Mouse (Mus musculus) liver, embryonic 12.5 days (tissue): Measurements from ENCODE around the gene Mgat1. TPM values are rescaled to one million over a fixed set of nuclear protein-coding genes. Genes with fewer than 3 reads are reported as not detected.

Experiments
- ATAC-seq: fragments of 200-750 bp; cut with Nextera tagmentation; 2 replicates; pipeline ENCODE4 v1.8.0; 2017; ENCODE audit warnings: moderate number of reproducible peaks, mild to moderate bottlenecking, moderate library complexity
- H3K27ac ChIP-seq: fragments of 300-500 bp; sonication (generic); 2 replicates; pipeline ENCODE4 v1.5.1; 2016; ENCODE audit warnings: mild to moderate bottlenecking
- H3K27me3 ChIP-seq: fragments of 300-500 bp; sonication (generic); replicated peaks from 2 replicates; pipeline ENCODE4 v1.6.1; 2016; ENCODE audit warnings: mild to moderate bottlenecking, moderate library complexity
- H3K36me3 ChIP-seq: fragments of 300-500 bp; sonication (generic); 2 replicates; pipeline ENCODE4 v1.6.1; 2016; ENCODE audit warnings: mild to moderate bottlenecking, moderate library complexity
- H3K4me1 ChIP-seq: fragments of 300-500 bp; sonication (generic); 2 replicates; pipeline ENCODE4 v1.6.1; 2016
- H3K4me2 ChIP-seq: fragments of 300-500 bp; sonication (generic); 2 replicates; pipeline ENCODE4 v1.6.1; 2016; ENCODE audit warnings: mild to moderate bottlenecking, moderate library complexity
- H3K4me3 ChIP-seq: fragments of 300-500 bp; sonication (generic); 2 replicates; pipeline ENCODE4 v1.5.1; 2016; ENCODE audit warnings: mild to moderate bottlenecking, moderate library complexity
- H3K9ac ChIP-seq: fragments of 300-500 bp; sonication (generic); 2 replicates; pipeline ENCODE4 v1.6.1; 2016; ENCODE audit warnings: mild to moderate bottlenecking, moderate library complexity
- H3K9me3 ChIP-seq: fragments of 300-500 bp; sonication (generic); replicated peaks from 2 replicates; pipeline ENCODE4 v1.6.1; 2016; ENCODE audit warnings: mild to moderate bottlenecking, moderate library complexity
- WGBS: fragments of 180-500 bp; shearing (Covaris S2); methylation state at CpG from one replicate; pipeline ENCODE4 v1.1.7; 2016; ENCODE audit not compliant: insufficient replicate concordance; 5-methylcytosine and 5-hydroxymethylcytosine counted together
- polyA plus RNA-seq: library from polyadenylated mRNA; unstranded; fragments of >200 nt; fragmentation: Nextera tagmentation; extraction: Ambion mirVana; gene quantifications from 2 replicates; pipeline ENCODE4 v1.2.1, GENCODE M21; 2016

Mgat1 gene
- polyA plus RNA-seq, 1 experiment from 2014 or later = 35.4 TPM

- Histone ChIP-seq H3K4me2 (peak overlapping the region; percentile 91), H3K9me3 (no peaks in the 10 kb centered on the region), H3K9ac (peak overlapping the region; percentile 73), H3K4me3 (peak overlapping the region; percentile 71), H3K27ac (peak overlapping the region; percentile 95), H3K4me1 (peaks cover 74% of the 10 kb centered on the region), H3K27me3 (no peaks in the 10 kb centered on the region), H3K36me3 (no peaks in the 10 kb centered on the region)
- 4% methylated on average over 4 of the region's 4 CpGs for WGBS
- no peak for ATAC-seq
These were observed 572 bp downstream of the Mgat1 start for GRCm38 (mm10) chr11:49244595-49244930.

GRCm38 (mm10) chr11:49245176-49245575 lies 1.2 kb downstream of the Mgat1 start:
- Histone ChIP-seq H3K4me1 (peaks cover 76% of the 10 kb centered on the region), H3K27me3 (no peaks in the 10 kb centered on the region), H3K36me3 (no peaks in the 10 kb centered on the region), H3K4me2 (peak overlapping the region; percentile 91), H3K4me3 (peak overlapping the region; percentile 71), H3K27ac (peak overlapping the region; percentile 95), H3K9ac (no peak overlapping the region), H3K9me3 (no peaks in the 10 kb centered on the region)
- ATAC-seq = no peak
- WGBS = 15% methylated on average over 7 of the region's 7 CpGs

GRCm38 (mm10) chr11:49245634-49246415 lies 1.8 kb downstream of the Mgat1 start:
- H3K27ac ChIP-seq = peak overlapping the region; percentile 95
- H3K4me1 ChIP-seq = peaks cover 80% of the 10 kb centered on the region
- H3K4me3 ChIP-seq = peak overlapping the region; percentile 71
- ATAC-seq = no peak
- H3K9ac ChIP-seq = peak overlapping the region; percentile 37
- no peaks in the 10 kb centered on the region for H3K27me3 ChIP-seq
- no peaks in the 10 kb centered on the region for H3K9me3 ChIP-seq
- peak overlapping the region; percentile 91 for H3K4me2 ChIP-seq
- no peaks in the 10 kb centered on the region for H3K36me3 ChIP-seq
- WGBS = 12% methylated on average over 12 of the region's 12 CpGs

GRCm38 (mm10) chr11:49246523-49246922 lies 2.5 kb downstream of the Mgat1 start:
- Histone ChIP-seq H3K4me1 (peaks cover 85% of the 10 kb centered on the region), H3K4me3 (peak overlapping the region; percentile 71; the same call in 1 of the 2 replicates), H3K27ac (peak overlapping the region; percentile 95), H3K36me3 (no peaks in the 10 kb centered on the region), H3K27me3 (no peaks in the 10 kb centered on the region), H3K4me2 (peak overlapping the region; percentile 91), H3K9me3 (no peaks in the 10 kb centered on the region), H3K9ac (no peak overlapping the region; the same call in 1 of the 2 replicates)
- ATAC-seq = no peak
- 71% methylated on average over 4 of the region's 4 CpGs for WGBS

GRCm38 (mm10) chr11:49247255-49247654 lies 3.3 kb downstream of the Mgat1 start:
- Histone ChIP-seq H3K27ac (peak overlapping the region; percentile 17), H3K4me3 (0 out of 2 replicates have a peak overlapping the region, but pooled peaks have one; percentile 71), H3K4me2 (peak overlapping the region; percentile 91), H3K9ac (peak overlapping the region; percentile 5; the same call in 1 of the 2 replicates), H3K4me1 (peaks cover 90% of the 10 kb centered on the region), H3K36me3 (peaks cover 6% of the 10 kb centered on the region), H3K27me3 (no peaks in the 10 kb centered on the region), H3K9me3 (no peaks in the 10 kb centered on the region)
- ATAC-seq = no peak
- 61% methylated on average over 2 of the region's 2 CpGs for WGBS

GRCm38 (mm10) chr11:49248226-49248973 lies 4.4 kb downstream of the Mgat1 start:
- Histone ChIP-seq H3K36me3 (peaks cover 15% of the 10 kb centered on the region), H3K27me3 (no peaks in the 10 kb centered on the region), H3K9me3 (no peaks in the 10 kb centered on the region), H3K4me1 (peaks cover 90% of the 10 kb centered on the region), H3K27ac (peak overlapping the region; percentile 94), H3K9ac (no peak overlapping the region), H3K4me2 (peak overlapping the region; percentile 90), H3K4me3 (no peak overlapping the region)
- ATAC-seq = no peak
- 60% methylated on average over 6 of the region's 6 CpGs for WGBS

GRCm38 (mm10) chr11:49248974-49249700 lies 5.1 kb downstream of the Mgat1 start:
- Histone ChIP-seq H3K36me3 (peaks cover 23% of the 10 kb centered on the region), H3K27ac (peak overlapping the region; percentile 94), H3K9me3 (no peaks in the 10 kb centered on the region), H3K4me2 (peak overlapping the region; percentile 90), H3K4me3 (no peak overlapping the region), H3K4me1 (peaks cover 96% of the 10 kb centered on the region), H3K27me3 (no peaks in the 10 kb centered on the region), H3K9ac (peak overlapping the region; percentile 95)
- WGBS = 68% methylated on average over 6 of the region's 6 CpGs
- no peak for ATAC-seq

- Histone ChIP-seq H3K36me3 (peaks cover 30% of the 10 kb centered on the region), H3K4me3 (peak overlapping the region; percentile 86), H3K4me1 (peaks cover 97% of the 10 kb centered on the region), H3K9me3 (no peaks in the 10 kb centered on the region), H3K9ac (peak overlapping the region; percentile 95), H3K27ac (peak overlapping the region; percentile 94), H3K4me2 (peak overlapping the region; percentile 90), H3K27me3 (no peaks in the 10 kb centered on the region)
- WGBS = 11% methylated on average over 10 of the region's 10 CpGs
- ATAC-seq = peak; percentile 17
These were observed 5.9 kb downstream of the Mgat1 start for GRCm38 (mm10) chr11:49249811-49250421.

- 2% methylated on average over 45 of the region's 45 CpGs for WGBS
- no peaks in the 10 kb centered on the region for H3K9me3 ChIP-seq
- H3K27ac ChIP-seq = peak overlapping the region; percentile 94
- H3K27me3 ChIP-seq = no peaks in the 10 kb centered on the region
- H3K36me3 ChIP-seq = peaks cover 38% of the 10 kb centered on the region
- peak overlapping the region; percentile 86 for H3K4me3 ChIP-seq
- H3K9ac ChIP-seq = peak overlapping the region; percentile 95
- H3K4me2 ChIP-seq = peak overlapping the region; percentile 90
- ATAC-seq = peak; percentile 96
- H3K4me1 ChIP-seq = peaks cover 91% of the 10 kb centered on the region
These were observed 6.7 kb downstream of the Mgat1 start for GRCm38 (mm10) chr11:49250422-49251379.

GRCm38 (mm10) chr11:49251380-49251761 lies 7.4 kb downstream of the Mgat1 start:
- H3K27ac ChIP-seq = peak overlapping the region; percentile 94
- WGBS = 28% methylated on average over 7 of the region's 7 CpGs
- no peak for ATAC-seq

More at GRCm38 (mm10) chr11:49251380-49251761, 7.4 kb downstream of the Mgat1 start:
- Histone ChIP-seq H3K4me1 (peaks cover 87% of the 10 kb centered on the region), H3K27me3 (no peaks in the 10 kb centered on the region), H3K36me3 (peaks cover 45% of the 10 kb centered on the region), H3K4me2 (peak overlapping the region; percentile 90), H3K9me3 (no peaks in the 10 kb centered on the region), H3K9ac (peak overlapping the region; percentile 95), H3K4me3 (peak overlapping the region; percentile 86)
